Mouse (Mus musculus) Patski (cell line): ENCODE data around the gene Igfbp1. TPM values are rescaled to one million over a fixed set of nuclear protein-coding genes. Genes with fewer than 3 reads are reported as not detected.

Experiments used
- ATAC-seq: fragments of 100-300 bp; one replicate; pipeline ENCODE4 v1.8.0; 2021
- CTCF ChIA-PET: fragments of 350-600 bp; sonication (Branson Sonifier 250); formaldehyde crosslinking; loops from one replicate; lab custom pipeline; 2022; ENCODE audit warnings: inconsistent platforms; lab: Charles Lee
- POLR2A ChIA-PET: fragments of 350-600 bp; sonication (Branson Sonifier 250); formaldehyde crosslinking; loops from one replicate; lab custom pipeline; 2022; ENCODE audit warnings: antibody characterized with exemption, inconsistent platforms; lab: Charles Lee
- DNase-seq: peaks from one replicate; pipeline ENCODE4 v3.0.0-alpha.2; 2011; ENCODE audit warnings: low read depth, low spot score
- H3K27me3 ChIP-seq: fragments of 371-371 bp; one replicate; pipeline ENCODE4 v1.5.1; 2021
- CTCF ChIP-seq: fragments of 100-300 bp; IDR thresholded peaks from one replicate; pipeline ENCODE4 v1.5.1; 2021
- in situ Hi-C: fragments of 300-500 bp; cut with MboI; formaldehyde crosslinking; loops from 3 replicates; pipeline ENCODE4 v1.11.1; 2018; ENCODE audit warnings: low pct_unique_long_range_greater_than_20kb, mixed read lengths
- polyA plus RNA-seq: library from polyadenylated mRNA; unstranded; gene quantifications from one replicate; pipeline ENCODE4 v1.2.3, GENCODE M21; 2021

Gene Igfbp1
- polyA plus RNA-seq, 1 experiment from 2014 or later, result 0.08 TPM

GRCm38 (mm10) chr11:7164416-7164815 lies 33.2 kb upstream of the Igfbp1 start:
- H3K27me3 ChIP-seq, result no peaks in the 10 kb centered on the region
- DNase-seq (no peak), ATAC-seq (no peak)
- CTCF ChIA-PET, result no interaction called here
- in situ Hi-C loops, result no loop called here
- no peak for TF ChIP-seq CTCF
- POLR2A ChIA-PET, result no interaction called here

DNA sequence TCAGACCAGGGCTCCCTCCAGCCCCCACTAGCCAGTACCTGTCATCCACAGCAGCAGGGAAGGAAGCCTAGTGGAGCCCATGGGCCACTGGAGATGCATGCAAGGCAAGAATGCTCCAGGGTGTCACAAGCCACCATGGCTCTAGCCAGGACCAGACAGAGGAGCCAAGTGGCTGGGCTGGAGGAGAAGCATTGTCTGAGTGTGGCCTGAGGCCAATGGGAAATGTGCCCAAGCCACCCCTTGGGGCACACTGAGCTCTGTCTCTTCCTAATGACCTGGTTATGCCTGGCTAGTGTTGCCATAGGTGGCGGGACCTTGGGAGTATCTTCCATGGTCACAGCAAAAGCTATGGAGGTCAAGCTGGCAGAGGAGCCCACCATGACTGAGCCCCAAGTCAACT lies 27.9 kb upstream of the Igfbp1 start:
- POLR2A ChIA-PET, result no interaction called here
- ATAC-seq (no peak), DNase-seq (no peak)
- CTCF ChIA-PET, result no interaction called here
- TF ChIP-seq CTCF, result no peak
- no peaks in the 10 kb centered on the region for H3K27me3 ChIP-seq
- in situ Hi-C loops, result no loop called here

- POLR2A ChIA-PET, result no interaction called here
- DNase-seq, result no peak
Observed at GRCm38 (mm10) chr11:7173664-7174063, 23.9 kb upstream of the Igfbp1 start.

GRCm38 (mm10) chr11:7178724-7179123 lies 18.9 kb upstream of the Igfbp1 start:
- ChIA-PET POLR2A (no interaction called here), CTCF (no interaction called here)
- in situ Hi-C loops, result no loop called here
- TF ChIP-seq CTCF, result no peak
- ATAC-seq (no peak), DNase-seq (no peak)
- H3K27me3 ChIP-seq, result no peaks in the 10 kb centered on the region

More at GRCm38 (mm10) chr11:7173664-7174063, 23.9 kb upstream of the Igfbp1 start:
- no peaks in the 10 kb centered on the region for H3K27me3 ChIP-seq
- no peak for TF ChIP-seq CTCF
- CTCF ChIA-PET, result no interaction called here
- ATAC-seq, result no peak
- in situ Hi-C loops, result no loop called here

DNA sequence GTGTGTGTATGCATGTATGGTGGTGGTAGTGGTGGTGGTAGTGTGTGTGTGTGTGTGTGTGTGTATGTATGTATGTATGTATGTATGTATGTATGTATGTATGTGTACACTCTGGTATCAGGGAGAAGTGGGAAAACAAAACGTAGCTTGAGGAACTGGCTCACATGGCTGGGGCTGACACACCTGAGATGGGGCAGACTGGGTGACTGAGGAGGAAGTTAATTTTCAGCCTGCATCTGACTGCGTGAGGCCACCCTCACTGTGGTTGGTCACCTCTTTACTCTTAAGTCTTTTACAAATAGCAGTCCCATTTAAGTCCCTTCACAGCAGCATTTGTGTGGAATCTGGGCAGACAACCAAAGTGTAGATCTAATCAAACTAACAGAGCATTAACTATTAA lies 18.3 kb upstream of the Igfbp1 start:
- H3K27me3 ChIP-seq, result no peaks in the 10 kb centered on the region
- no peak for TF ChIP-seq CTCF
- in situ Hi-C loops, result no loop called here
- CTCF ChIA-PET, result no interaction called here
- DNase-seq, result no peak
- no peak for ATAC-seq
- POLR2A ChIA-PET, result no interaction called here

DNA sequence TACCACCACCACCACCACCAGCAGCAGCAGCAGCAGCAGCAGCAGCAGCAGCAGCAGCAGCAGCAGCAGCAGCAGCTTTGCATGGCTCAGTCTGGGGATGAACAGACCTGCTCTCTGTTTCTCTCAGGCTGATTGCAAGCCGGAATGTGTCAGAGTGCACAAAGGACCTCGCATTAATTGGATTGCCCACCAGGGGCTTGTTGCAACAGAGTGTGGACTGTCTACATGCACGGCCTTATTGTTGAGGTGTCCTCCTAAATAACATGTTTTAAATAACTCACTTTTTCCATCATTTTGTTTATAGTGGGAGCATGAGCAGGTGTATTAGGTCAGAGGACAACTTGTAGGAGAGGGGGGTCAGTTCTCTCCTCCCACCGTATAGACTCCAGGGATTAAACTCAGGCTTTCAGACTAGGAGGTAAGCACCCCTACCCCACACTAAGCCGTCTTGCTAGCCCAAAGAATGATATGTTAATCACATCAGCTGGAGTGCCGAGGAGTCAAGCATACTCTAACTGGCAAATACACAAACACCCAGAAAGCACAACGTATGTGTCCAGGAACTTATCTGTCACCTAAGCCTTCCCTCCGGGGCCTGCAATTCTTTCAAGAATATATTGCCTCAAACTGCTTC lies 15.1 kb upstream of the Igfbp1 start:
- in situ Hi-C loops, result no loop called here
- POLR2A ChIA-PET, result no interaction called here
- no peak for TF ChIP-seq CTCF
- DNase-seq, result no peak
- CTCF ChIA-PET, result no interaction called here
- ATAC-seq, result no peak
- H3K27me3 ChIP-seq, result no peaks in the 10 kb centered on the region

DNA sequence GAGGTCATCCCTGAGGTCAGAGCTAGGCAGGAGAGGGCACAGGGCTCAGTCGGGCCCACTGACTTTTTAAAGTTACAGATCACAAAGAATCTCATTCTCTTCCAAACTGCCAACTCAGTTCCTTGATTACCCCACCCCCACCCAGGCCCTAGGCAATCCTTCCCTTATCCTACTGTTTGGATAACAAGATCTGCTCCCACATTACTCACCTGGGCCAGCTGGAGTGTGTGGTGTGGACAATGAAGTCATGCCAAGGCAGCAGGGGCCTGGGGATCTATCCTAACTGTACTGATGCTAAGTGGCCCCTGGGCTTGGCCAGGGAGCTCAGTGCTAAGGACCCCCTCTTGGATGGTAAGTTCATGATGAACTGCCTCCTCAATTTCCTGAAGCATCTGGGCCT lies 13.2 kb upstream of the Igfbp1 start:
- DNase-seq, result no peak
- ChIA-PET CTCF (no interaction called here), POLR2A (no interaction called here)
- in situ Hi-C loops, result no loop called here
- no peak for ATAC-seq
- no peak for TF ChIP-seq CTCF
- H3K27me3 ChIP-seq, result no peaks in the 10 kb centered on the region

- CTCF ChIA-PET, result no interaction called here
- TF ChIP-seq CTCF, result no peak
- ATAC-seq (no peak), DNase-seq (no peak)
- H3K27me3 ChIP-seq, result no peaks in the 10 kb centered on the region
- in situ Hi-C loops, result no loop called here
- POLR2A ChIA-PET, result no interaction called here
Observed at GRCm38 (mm10) chr11:7187472-7187871, 10.1 kb upstream of the Igfbp1 start.

- in situ Hi-C loops, result no loop called here
- no peak for TF ChIP-seq CTCF
- no peaks in the 10 kb centered on the region for H3K27me3 ChIP-seq
- ATAC-seq (no peak), DNase-seq (no peak)
- POLR2A ChIA-PET, result no interaction called here
- CTCF ChIA-PET, result no interaction called here
Observed at GRCm38 (mm10) chr11:7188469-7188868, 9.1 kb upstream of the Igfbp1 start, which contains the start of gene Gm11985. Gene Gm11985, minus strand, starts transcription at chr11:7188569.

DNA sequence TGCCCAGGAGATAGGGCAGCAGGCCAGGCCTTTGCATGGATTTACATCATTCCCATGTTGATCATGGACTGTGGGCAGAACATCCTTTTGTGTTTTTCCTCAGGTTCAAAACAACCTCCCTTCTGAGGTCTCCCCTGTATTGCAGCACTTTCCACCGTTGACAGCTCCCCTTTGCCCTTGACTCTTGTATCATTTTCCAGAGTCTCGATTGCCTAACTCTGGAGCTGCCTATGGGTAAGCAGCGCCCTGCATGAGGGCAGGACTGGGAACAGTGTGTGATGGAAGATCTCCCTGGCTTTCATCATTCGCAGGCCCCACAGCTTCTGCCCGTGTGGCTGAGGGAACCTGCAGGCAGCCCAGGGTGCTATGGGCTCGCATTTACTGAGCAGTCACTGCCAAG lies 4.9 kb upstream of the Igfbp1 start:
- ATAC-seq, result no peak
- no peak for TF ChIP-seq CTCF
- DNase-seq, result no peak
- in situ Hi-C loops, result no loop called here
- ChIA-PET CTCF (interaction anchor here (1.1 kb wide), 1 partner anchor 12 kb away, joined by 3 read pairs; no protein-coding TSS in a partner anchor), POLR2A (no interaction called here)
- no peaks in the 10 kb centered on the region for H3K27me3 ChIP-seq

DNA sequence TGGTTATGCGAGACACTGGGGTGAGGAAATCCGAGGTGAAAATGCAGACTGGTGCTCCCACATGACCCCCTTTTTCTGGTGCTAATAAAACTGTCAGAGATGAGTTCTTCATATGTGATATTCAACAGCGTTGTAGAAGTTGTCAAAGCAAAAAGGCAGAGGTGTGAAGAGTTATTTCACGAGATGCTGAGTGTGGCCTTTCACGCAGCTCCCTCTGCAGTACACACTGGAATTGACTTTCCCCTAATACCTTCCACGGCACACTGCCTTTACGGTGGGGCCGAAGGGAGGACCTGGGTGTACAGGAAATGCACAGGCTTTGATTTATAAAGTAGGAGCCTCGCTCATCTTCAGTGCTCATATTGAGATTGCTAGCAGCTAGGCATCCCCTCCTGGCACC lies 4.4 kb upstream of the Igfbp1 start:
- no peak for TF ChIP-seq CTCF
- no peak for ATAC-seq
- H3K27me3 ChIP-seq, result no peaks in the 10 kb centered on the region
- in situ Hi-C loops, result no loop called here
- no peak for DNase-seq
- ChIA-PET POLR2A (no interaction called here), CTCF (interaction anchor here (1.1 kb wide), 1 partner anchor 12 kb away, joined by 3 read pairs; no protein-coding TSS in a partner anchor)
